Mouse (Mus musculus): ENCODE data around the gene Brip1. TPM values are rescaled to one million over a fixed set of nuclear protein-coding genes. Genes with fewer than 3 reads are reported as not detected.

The Brip1 gene
- polyA plus RNA-seq, 1 experiment from 2014 or later = 8.9 TPM

- Histone ChIP-seq H3K9ac (no peak overlapping the region), H3K27ac (no peak overlapping the region), H3K36me3 (peaks cover 12% of the 10 kb centered on the region), H3K4me1 (no peaks in the 10 kb centered on the region), H3K4me2 (no peak overlapping the region), H3K4me3 (no peak overlapping the region), H3K27me3 (replicated peaks) (no peaks in the 10 kb centered on the region), H3K9me3 (replicated peaks) (no peaks in the 10 kb centered on the region)
- ATAC-seq = no peak
- WGBS (ENCODE audit: insufficient replicate concordance) = 66% methylated on average over 4 of the region's 4 CpGs
Observed at GRCm38 (mm10) chr11:86059123-86059522, 141.9 kb downstream of the Brip1 start.

GRCm38 (mm10) chr11:86055806-86056205, 145.2 kb downstream of the Brip1 start:
- Histone ChIP-seq H3K27ac (no peak overlapping the region), H3K27me3 (replicated peaks) (no peaks in the 10 kb centered on the region), H3K4me3 (no peak overlapping the region), H3K4me2 (no peak overlapping the region), H3K9me3 (replicated peaks) (no peaks in the 10 kb centered on the region), H3K36me3 (no peaks in the 10 kb centered on the region), H3K9ac (no peak overlapping the region), H3K4me1 (no peaks in the 10 kb centered on the region)
- WGBS (ENCODE audit: insufficient replicate concordance) = 65% methylated on average over 7 of the region's 7 CpGs
- ATAC-seq = no peak

- WGBS (ENCODE audit: insufficient replicate concordance) = 58% methylated on average over 6 of the region's 6 CpGs
- no peak for ATAC-seq
- H3K36me3 ChIP-seq = no peaks in the 10 kb centered on the region
- no peaks in the 10 kb centered on the region for H3K27me3 ChIP-seq (replicated peaks)
- no peak overlapping the region for H3K4me3 ChIP-seq
- H3K27ac ChIP-seq = no peak overlapping the region
- H3K4me1 ChIP-seq = no peaks in the 10 kb centered on the region
- H3K9ac ChIP-seq = no peak overlapping the region
- no peak overlapping the region for H3K4me2 ChIP-seq
- H3K9me3 ChIP-seq (replicated peaks) = no peaks in the 10 kb centered on the region
Observed at GRCm38 (mm10) chr11:86051383-86051782, 149.6 kb downstream of the Brip1 start.

GRCm38 (mm10) chr11:86050430-86051280, 150.3 kb downstream of the Brip1 start:
- no peak for ATAC-seq
- no peaks in the 10 kb centered on the region for H3K4me1 ChIP-seq
- H3K9ac ChIP-seq = no peak overlapping the region
- H3K27me3 ChIP-seq (replicated peaks) = no peaks in the 10 kb centered on the region
- no peak overlapping the region for H3K4me3 ChIP-seq
- H3K36me3 ChIP-seq = no peaks in the 10 kb centered on the region
- no peak overlapping the region for H3K4me2 ChIP-seq
- no peaks in the 10 kb centered on the region for H3K9me3 ChIP-seq (replicated peaks)
- no peak overlapping the region for H3K27ac ChIP-seq
- 63% methylated on average over 8 of the region's 8 CpGs for WGBS (ENCODE audit: insufficient replicate concordance)

GRCm38 (mm10) chr11:86039994-86040393, 161.0 kb downstream of the Brip1 start:
- Histone ChIP-seq H3K4me1 (no peaks in the 10 kb centered on the region), H3K9ac (no peak overlapping the region), H3K4me2 (no peak overlapping the region), H3K36me3 (no peaks in the 10 kb centered on the region), H3K9me3 (replicated peaks) (no peaks in the 10 kb centered on the region), H3K27me3 (replicated peaks) (peaks cover 1% of the 10 kb centered on the region; the same call in 1 of the 2 replicates), H3K4me3 (no peak overlapping the region), H3K27ac (no peak overlapping the region)
- ATAC-seq = no peak
- WGBS (ENCODE audit: insufficient replicate concordance) = 62% methylated on average over 5 of the region's 5 CpGs

GRCm38 (mm10) chr11:86039355-86039754, 161.6 kb downstream of the Brip1 start:
- H3K9me3 ChIP-seq (replicated peaks) = no peaks in the 10 kb centered on the region
- no peak overlapping the region for H3K4me3 ChIP-seq
- no peaks in the 10 kb centered on the region for H3K4me1 ChIP-seq
- H3K36me3 ChIP-seq = no peaks in the 10 kb centered on the region
- 72% methylated on average over 8 of the region's 8 CpGs for whole genome bisulfite sequencing (ENCODE audit: insufficient replicate concordance)
- ATAC-seq = no peak
- H3K9ac ChIP-seq = no peak overlapping the region
- no peak overlapping the region for H3K4me2 ChIP-seq
- H3K27me3 ChIP-seq (replicated peaks) = no peaks in the 10 kb centered on the region
- no peak overlapping the region for H3K27ac ChIP-seq

- ATAC-seq = no peak
- Histone ChIP-seq H3K9me3 (replicated peaks) (no peaks in the 10 kb centered on the region), H3K36me3 (no peaks in the 10 kb centered on the region), H3K27me3 (replicated peaks) (no peaks in the 10 kb centered on the region), H3K9ac (no peak overlapping the region), H3K4me3 (no peak overlapping the region), H3K4me1 (no peaks in the 10 kb centered on the region), H3K27ac (no peak overlapping the region), H3K4me2 (no peak overlapping the region)
- 75% methylated on average over 13 of the region's 13 CpGs for WGBS (ENCODE audit: insufficient replicate concordance)
Observed at GRCm38 (mm10) chr11:86038701-86039100, 162.3 kb downstream of the Brip1 start.

- no peak overlapping the region for H3K4me3 ChIP-seq
- no peaks in the 10 kb centered on the region for H3K4me1 ChIP-seq
- no peak for ATAC-seq
- no peak overlapping the region for H3K4me2 ChIP-seq
- 39% methylated on average over 4 of the region's 4 CpGs for WGBS (ENCODE audit: insufficient replicate concordance)
- H3K9ac ChIP-seq = no peak overlapping the region
- no peaks in the 10 kb centered on the region; the same call in 1 of the 2 replicates for H3K27me3 ChIP-seq (replicated peaks)
- H3K27ac ChIP-seq = no peak overlapping the region
- H3K36me3 ChIP-seq = no peaks in the 10 kb centered on the region
- no peaks in the 10 kb centered on the region for H3K9me3 ChIP-seq (replicated peaks)
Observed at GRCm38 (mm10) chr11:86032910-86033309, 168.1 kb downstream of the Brip1 start.

- no peak overlapping the region for H3K27ac ChIP-seq
- WGBS (ENCODE audit: insufficient replicate concordance) = 67% methylated on average over 5 of the region's 5 CpGs
- ATAC-seq = no peak
Observed at GRCm38 (mm10) chr11:86028034-86028433, 173.0 kb downstream of the Brip1 start.

GRCm38 (mm10) chr11:86026556-86027194, 174.3 kb downstream of the Brip1 start:
- H3K36me3 ChIP-seq = no peaks in the 10 kb centered on the region
- H3K9me3 ChIP-seq (replicated peaks) = no peaks in the 10 kb centered on the region
- no peaks in the 10 kb centered on the region for H3K4me1 ChIP-seq
- ATAC-seq = no peak
- no peak overlapping the region for H3K4me3 ChIP-seq
- H3K27ac ChIP-seq = no peak overlapping the region
- no peaks in the 10 kb centered on the region; the same call in 1 of the 2 replicates for H3K27me3 ChIP-seq (replicated peaks)
- 40% methylated on average over 7 of the region's 7 CpGs for WGBS (ENCODE audit: insufficient replicate concordance)
- H3K4me2 ChIP-seq = no peak overlapping the region
- H3K9ac ChIP-seq = no peak overlapping the region

More at GRCm38 (mm10) chr11:86028034-86028433, 173.0 kb downstream of the Brip1 start:
- Histone ChIP-seq H3K4me2 (no peak overlapping the region), H3K4me1 (no peaks in the 10 kb centered on the region), H3K27me3 (replicated peaks) (no peaks in the 10 kb centered on the region; the same call in 1 of the 2 replicates), H3K9ac (no peak overlapping the region), H3K9me3 (replicated peaks) (no peaks in the 10 kb centered on the region), H3K4me3 (no peak overlapping the region), H3K36me3 (no peaks in the 10 kb centered on the region)

GRCm38 (mm10) chr11:86022439-86022838, 178.6 kb downstream of the Brip1 start:
- no peaks in the 10 kb centered on the region for H3K4me1 ChIP-seq
- no peaks in the 10 kb centered on the region for H3K36me3 ChIP-seq
- H3K27ac ChIP-seq = no peak overlapping the region
- 56% methylated on average over 4 of the region's 4 CpGs for WGBS (ENCODE audit: insufficient replicate concordance)
- no peak overlapping the region for H3K4me2 ChIP-seq
- no peak for ATAC-seq
- H3K4me3 ChIP-seq = no peak overlapping the region
- H3K27me3 ChIP-seq (replicated peaks) = no peaks in the 10 kb centered on the region
- H3K9ac ChIP-seq = no peak overlapping the region
- H3K9me3 ChIP-seq (replicated peaks) = no peaks in the 10 kb centered on the region

GRCm38 (mm10) chr11:86020033-86020432, 181.0 kb downstream of the Brip1 start:
- WGBS (ENCODE audit: insufficient replicate concordance) = 23% methylated on average over 1 of the region's 1 CpGs
- H3K9ac ChIP-seq = no peak overlapping the region
- no peaks in the 10 kb centered on the region for H3K27me3 ChIP-seq (replicated peaks)
- H3K9me3 ChIP-seq (replicated peaks) = no peaks in the 10 kb centered on the region
- no peaks in the 10 kb centered on the region for H3K4me1 ChIP-seq
- no peak overlapping the region for H3K4me3 ChIP-seq
- ATAC-seq = no peak
- H3K4me2 ChIP-seq = no peak overlapping the region
- no peak overlapping the region for H3K27ac ChIP-seq
- no peaks in the 10 kb centered on the region for H3K36me3 ChIP-seq
